Mouse (Mus musculus): ENCODE data around the gene Gm6408.
"Not testable (repeated sequence)": the region's sequence is repeated elsewhere in the genome, so short reads cannot be mapped to it uniquely, and the experiment has no call there.

Gene Gm6408

GRCm38 (mm10) chr5:146481665-146482064 lies at the start of gene Gm6408:
TSS of gene Gm6408 (plus strand) at chr5:146481965.
- not testable (repeated sequence) for DNase-seq (ENCODE audit: low read depth, low spot score)

GRCm38 (mm10) chr5:146432476-146432875 lies 49.3 kb upstream of the Gm6408 start:
- DNase-seq (ENCODE audit: low read depth, low spot score), result no peak

DNA sequence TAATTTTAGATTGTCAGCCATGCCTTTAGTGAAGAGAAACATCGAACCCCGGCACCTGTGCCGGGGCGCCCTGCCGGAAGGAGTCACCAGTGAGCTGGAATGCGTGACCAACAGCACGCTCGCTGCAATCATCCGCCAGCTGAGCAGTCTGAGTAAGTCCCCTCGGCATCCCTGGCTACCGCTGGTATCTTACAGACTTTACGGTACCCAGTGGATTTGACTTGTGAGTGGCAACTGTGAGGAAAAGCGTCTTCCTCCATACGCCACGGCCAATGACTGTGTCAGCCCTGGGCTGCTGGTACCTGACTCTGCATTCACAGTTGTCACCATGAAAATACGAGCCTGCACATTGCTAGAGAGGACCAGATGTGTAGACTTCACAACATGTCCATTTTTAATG lies 46.4 kb upstream of the Gm6408 start:
- DNase-seq (ENCODE audit: low read depth, low spot score), result peak; percentile 27

- DNase-seq (ENCODE audit: low read depth, low spot score), result no peak
Measured at GRCm38 (mm10) chr5:146436796-146437195, 45.0 kb upstream of the Gm6408 start.

DNA sequence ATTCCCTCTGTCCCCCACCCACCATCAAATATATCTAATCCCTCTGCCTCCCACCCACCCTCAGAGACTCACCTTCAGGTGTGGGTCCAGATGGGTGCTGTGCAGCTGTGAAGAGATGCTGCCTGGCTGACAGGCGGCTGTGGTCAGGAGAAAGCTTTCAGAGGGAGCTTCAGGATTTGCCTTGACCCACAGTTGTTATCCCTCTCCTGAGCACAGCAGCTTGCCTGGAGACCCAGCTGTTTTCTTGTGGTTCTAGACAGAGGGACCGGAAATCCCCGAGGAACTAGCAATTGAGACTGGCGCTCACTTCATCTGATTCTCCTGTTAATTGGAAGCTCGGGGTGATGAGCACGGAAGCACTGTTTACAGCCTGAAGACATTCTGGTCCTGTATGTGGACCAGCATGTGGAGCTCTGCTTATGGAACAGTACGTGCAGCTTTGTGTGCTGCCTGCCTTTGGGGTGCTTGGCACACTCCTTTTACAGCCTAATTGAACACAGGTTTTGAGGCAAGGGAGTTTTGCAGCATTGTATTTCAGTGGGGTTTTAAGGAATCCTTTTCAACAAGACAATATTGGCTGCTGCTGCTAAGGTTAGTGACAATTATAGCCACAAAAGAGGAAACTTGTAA lies 42.5 kb upstream of the Gm6408 start:
- DNase-seq (ENCODE audit: low read depth, low spot score), result no peak

GRCm38 (mm10) chr5:146440273-146440672 lies 41.5 kb upstream of the Gm6408 start:
- peak; percentile 70 for DNase-seq (ENCODE audit: low read depth, low spot score)

- DNase-seq (ENCODE audit: low read depth, low spot score), result peak; percentile 69
Measured at GRCm38 (mm10) chr5:146442767-146443166, 39.0 kb upstream of the Gm6408 start.

- no peak for DNase-seq (ENCODE audit: low read depth, low spot score)
Measured at GRCm38 (mm10) chr5:146446633-146447032, 35.1 kb upstream of the Gm6408 start.

DNA sequence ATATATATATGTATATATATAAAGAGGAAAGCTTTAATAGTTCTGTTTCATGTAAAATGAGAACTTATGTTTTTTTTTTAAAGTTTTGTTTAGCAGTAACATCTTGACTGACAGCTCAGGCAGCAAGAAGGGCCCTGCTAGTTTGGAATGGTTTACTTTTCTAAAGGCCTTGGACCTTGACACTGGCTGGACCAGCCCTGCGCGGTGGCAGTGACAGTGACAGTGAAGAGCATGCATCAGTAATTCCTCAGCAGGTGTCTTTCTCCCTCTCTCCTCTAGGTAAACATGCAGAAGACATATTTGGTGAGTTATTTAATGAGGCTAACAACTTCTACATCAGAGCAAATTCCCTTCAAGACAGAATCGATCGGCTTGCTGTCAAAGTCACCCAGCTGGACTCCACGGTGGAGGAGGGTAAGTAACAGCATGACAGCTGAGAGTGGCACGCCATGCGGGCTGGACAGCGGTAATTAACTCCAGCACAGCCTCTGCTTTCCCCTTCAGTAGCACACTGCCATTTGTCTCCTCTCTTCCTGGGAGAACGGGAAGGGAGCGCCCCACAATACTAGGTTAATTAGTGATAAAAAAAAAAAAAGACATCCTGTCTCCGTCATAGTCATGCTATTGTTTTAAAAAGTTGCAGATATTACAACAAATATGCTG lies 30.0 kb upstream of the Gm6408 start:
- no peak for DNase-seq (ENCODE audit: low read depth, low spot score)

DNA sequence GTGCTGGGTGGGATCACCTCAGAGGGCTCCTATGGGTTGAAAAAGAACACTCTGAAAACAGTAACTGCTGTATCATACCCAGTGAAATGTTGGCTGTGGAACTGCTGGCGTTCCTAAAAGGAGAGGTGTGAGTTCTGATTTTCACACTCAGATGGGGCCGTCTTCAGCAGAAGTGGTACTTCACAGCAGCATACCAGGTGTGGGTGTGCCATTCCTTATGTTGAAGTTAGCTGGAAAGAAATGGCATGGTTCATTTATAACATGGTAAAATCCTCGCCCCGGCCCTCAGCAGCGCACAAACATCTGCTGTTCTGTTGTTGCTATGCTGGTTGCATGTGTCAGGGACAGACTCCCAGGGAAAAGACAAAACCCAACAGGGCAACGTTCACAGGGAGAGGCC lies 28.2 kb upstream of the Gm6408 start:
- no peak for DNase-seq (ENCODE audit: low read depth, low spot score)

DNA sequence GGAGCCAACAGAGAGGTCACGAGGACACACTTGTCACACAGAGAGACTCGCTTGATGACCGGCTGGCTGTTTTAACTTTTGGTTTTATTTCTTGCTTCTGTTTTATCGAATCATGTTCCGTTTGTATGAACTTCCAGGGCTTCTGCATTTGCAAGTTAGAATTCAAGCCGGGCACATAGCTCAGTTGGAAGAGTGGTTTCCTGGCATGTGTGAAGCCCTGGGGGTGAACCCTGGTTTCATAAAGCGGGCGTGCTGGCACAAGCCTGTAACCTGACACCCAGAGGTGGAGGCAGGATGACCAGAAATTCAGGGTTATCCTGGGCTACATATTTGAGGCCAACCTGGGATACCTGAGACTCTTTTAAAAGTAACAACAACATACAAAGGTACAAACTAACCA lies 20.2 kb upstream of the Gm6408 start:
- no peak for DNase-seq (ENCODE audit: low read depth, low spot score)

- no peak for DNase-seq (ENCODE audit: low read depth, low spot score)
Measured at GRCm38 (mm10) chr5:146466663-146467062, 15.1 kb upstream of the Gm6408 start.

GRCm38 (mm10) chr5:146468311-146468710 lies 13.5 kb upstream of the Gm6408 start:
- no peak for DNase-seq (ENCODE audit: low read depth, low spot score)

DNA sequence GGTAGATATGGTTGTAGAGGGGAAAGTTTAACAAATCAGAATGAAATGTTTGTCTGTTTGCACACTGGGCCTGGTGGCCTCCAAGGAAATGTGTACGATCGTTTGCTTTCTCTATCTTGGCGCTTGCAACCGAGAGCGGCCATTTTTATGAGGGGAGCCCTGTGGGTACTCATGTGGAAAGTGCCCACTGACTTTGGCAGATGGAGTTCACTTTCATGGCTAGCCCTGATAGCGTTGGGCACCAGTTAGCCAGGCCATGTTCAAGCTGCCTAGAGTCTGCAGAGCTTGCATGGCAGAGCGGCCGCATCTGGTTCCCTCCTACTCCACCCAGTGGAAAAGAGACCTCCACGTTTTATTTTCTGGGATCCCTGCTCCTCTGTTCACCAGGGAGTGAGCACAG lies 10.9 kb upstream of the Gm6408 start:
- no peak for DNase-seq (ENCODE audit: low read depth, low spot score)

DNA sequence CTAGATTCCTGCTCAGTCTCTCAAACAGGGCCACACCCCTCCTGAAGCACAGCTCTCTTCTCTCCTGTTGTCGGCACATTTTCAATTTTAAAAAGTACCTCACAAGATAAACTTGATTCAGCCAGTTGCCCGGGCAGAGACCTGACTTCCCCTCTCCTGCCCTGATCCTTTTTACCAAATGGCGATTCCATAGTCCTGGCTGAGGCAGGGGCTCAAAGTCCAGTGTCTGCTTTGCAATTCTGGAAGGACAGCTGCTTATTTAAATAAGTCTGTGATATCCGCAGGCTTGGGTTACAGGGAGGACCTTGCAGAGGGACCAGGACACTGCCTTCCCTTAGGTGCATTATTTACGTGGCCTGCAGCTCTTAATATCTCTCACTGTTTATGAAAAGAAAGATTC lies 10.5 kb upstream of the Gm6408 start:
- DNase-seq (ENCODE audit: low read depth, low spot score), result no peak

DNA sequence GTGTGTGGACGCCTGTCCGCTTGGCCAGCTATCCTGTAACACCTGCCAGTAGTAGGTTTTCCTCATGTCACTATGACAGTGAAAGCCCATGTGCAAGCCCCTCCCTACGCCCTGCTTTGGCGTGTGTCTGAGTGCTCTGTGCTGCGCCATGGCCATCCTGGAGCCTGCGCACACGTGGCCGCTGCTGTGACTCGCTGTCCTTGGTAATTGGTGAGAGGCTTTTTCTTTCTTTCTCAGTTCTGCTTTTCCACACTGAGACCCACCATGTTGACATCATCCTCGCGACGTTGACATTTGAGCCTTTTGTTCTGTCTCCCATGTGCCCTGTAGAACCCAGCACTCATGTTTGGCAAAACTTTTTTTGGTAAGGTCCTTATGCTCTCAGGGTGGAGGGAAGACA lies 9.9 kb upstream of the Gm6408 start:
- no peak for DNase-seq (ENCODE audit: low read depth, low spot score)

DNA sequence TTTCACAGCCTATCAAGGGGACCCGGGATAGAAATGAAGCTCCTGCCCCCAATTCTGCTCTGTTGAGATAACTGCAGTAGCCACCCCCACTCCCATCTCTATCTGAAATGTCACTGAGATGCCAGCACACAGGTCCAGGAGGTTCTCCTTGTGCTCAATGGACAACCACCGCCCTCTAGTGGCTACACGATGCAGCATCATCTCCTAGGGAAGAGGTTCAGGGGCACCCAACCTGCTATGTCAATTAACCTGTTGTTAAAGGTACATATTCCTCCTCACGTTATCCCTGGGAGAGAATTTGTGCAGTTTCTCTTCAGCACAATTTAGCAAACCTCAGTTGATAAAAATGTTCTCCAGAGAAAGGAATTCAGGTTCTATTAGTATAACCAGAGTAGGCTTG lies 2.2 kb upstream of the Gm6408 start:
- not testable (repeated sequence) for DNase-seq (ENCODE audit: low read depth, low spot score)

GRCm38 (mm10) chr5:146488959-146489358 lies 7.2 kb downstream of the Gm6408 start:
- DNase-seq (ENCODE audit: low read depth, low spot score), result not testable (repeated sequence)

DNA sequence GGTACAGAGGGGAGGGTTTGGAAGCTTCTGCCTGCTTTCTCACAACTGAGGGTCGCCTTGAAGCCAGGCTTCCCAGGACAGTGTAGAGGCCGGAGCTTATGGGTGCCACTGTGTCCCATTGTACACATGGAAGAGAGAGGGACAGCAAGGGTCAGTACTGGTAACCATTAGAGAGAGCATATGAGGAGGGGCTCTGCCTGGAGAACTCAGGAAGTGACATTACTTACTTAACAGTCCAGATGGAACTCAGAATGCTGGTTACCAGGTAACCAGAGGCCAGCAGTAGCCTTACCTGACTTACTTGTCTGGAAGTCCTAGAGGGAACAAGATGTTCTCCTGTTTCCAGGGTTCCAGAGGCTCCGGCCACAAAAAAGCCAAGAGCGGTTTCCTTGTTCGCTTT lies 9.3 kb downstream of the Gm6408 start, which contains the start of gene Gm6370:
Gene Gm6370 (plus strand): TSS at position 301 of the 400 bp plus-strand sequence.
- not testable (repeated sequence) for DNase-seq (ENCODE audit: low read depth, low spot score)

DNA sequence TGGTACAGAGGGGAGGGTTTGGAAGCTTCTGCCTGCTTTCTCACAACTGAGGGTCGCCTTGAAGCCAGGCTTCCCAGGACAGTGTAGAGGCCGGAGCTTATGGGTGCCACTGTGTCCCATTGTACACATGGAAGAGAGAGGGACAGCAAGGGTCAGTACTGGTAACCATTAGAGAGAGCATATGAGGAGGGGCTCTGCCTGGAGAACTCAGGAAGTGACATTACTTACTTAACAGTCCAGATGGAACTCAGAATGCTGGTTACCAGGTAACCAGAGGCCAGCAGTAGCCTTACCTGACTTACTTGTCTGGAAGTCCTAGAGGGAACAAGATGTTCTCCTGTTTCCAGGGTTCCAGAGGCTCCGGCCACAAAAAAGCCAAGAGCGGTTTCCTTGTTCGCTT lies 20.3 kb downstream of the Gm6408 start, which contains the start of gene 4930449I24Rik:
Gene 4930449I24Rik (plus strand): TSS at position 301 of the 400 bp plus-strand sequence.
- DNase-seq (ENCODE audit: low read depth, low spot score), result not testable (repeated sequence)

DNA sequence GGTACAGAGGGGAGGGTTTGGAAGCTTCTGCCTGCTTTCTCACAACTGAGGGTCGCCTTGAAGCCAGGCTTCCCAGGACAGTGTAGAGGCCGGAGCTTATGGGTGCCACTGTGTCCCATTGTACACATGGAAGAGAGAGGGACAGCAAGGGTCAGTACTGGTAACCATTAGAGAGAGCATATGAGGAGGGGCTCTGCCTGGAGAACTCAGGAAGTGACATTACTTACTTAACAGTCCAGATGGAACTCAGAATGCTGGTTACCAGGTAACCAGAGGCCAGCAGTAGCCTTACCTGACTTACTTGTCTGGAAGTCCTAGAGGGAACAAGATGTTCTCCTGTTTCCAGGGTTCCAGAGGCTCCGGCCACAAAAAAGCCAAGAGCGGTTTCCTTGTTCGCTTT lies 32.1 kb downstream of the Gm6408 start, which contains the start of gene Gm3402:
Gene Gm3402 (plus strand): TSS at position 301 of the 400 bp plus-strand sequence.
- not testable (repeated sequence) for DNase-seq (ENCODE audit: low read depth, low spot score)

- DNase-seq (ENCODE audit: low read depth, low spot score), result not testable (repeated sequence)
Measured at GRCm38 (mm10) chr5:146525501-146525900, 43.7 kb downstream of the Gm6408 start, which contains the start of gene Gm3404. TSS of gene Gm3404 (plus strand) at chr5:146525801.
